Mouse (Mus musculus): Measurements from ENCODE around the gene Slc47a2.

- TF ChIP-seq POU5F1 (IDR thresholded peaks at IDR 0.05; ENCODE audit: borderline replicate concordance, low read length) (no peak), CTCF (conservative IDR thresholded peaks at IDR 0.05; ENCODE audit: low read length) (no peak)
Observed at GRCm38 (mm10) chr11:61277937-61278336, 64.7 kb downstream of the Slc47a2 start.
